Mouse (Mus musculus) thymus, adult 2 months (tissue): Measurements from ENCODE around the gene Clybl. TPM values are rescaled to one million over a fixed set of nuclear protein-coding genes. Genes with fewer than 3 reads are reported as not detected.

ENCODE experiments used
- DNase-seq: peaks from one replicate; pipeline ENCODE4 v3.0.0; 2021
- H3K27ac ChIP-seq: fragments of 200-500 bp; 2 replicates; pipeline ENCODE4 v1.5.1; 2012; ENCODE audit warnings: low read length, control low read depth; ENCODE audit not compliant: control insufficient read depth, insufficient read depth
- H3K27me3 ChIP-seq: fragments of 200-500 bp; 2 replicates; pipeline ENCODE4 v1.6.1; 2012; ENCODE audit warnings: mild to moderate bottlenecking, low read length, moderate library complexity, mixed read lengths; ENCODE audit not compliant: control insufficient read depth, insufficient read depth
- H3K36me3 ChIP-seq: fragments of 200-500 bp; 2 replicates; pipeline ENCODE4 v1.6.1; 2012; ENCODE audit warnings: mild to moderate bottlenecking, low read length, moderate library complexity; ENCODE audit not compliant: control insufficient read depth, insufficient read depth
- H3K4me1 ChIP-seq: fragments of 200-500 bp; replicated peaks from 2 replicates; pipeline ENCODE4 v1.6.1; 2012; ENCODE audit warnings: low read length; ENCODE audit not compliant: control insufficient read depth, insufficient read depth
- H3K4me3 ChIP-seq: fragments of 200-500 bp; 2 replicates; pipeline ENCODE4 v1.5.1; 2012; ENCODE audit warnings: mild to moderate bottlenecking, low read length, control low read depth, moderate library complexity; ENCODE audit not compliant: control insufficient read depth, insufficient read depth
- CTCF ChIP-seq: fragments of 200-500 bp; IDR thresholded peaks from 2 replicates; pipeline ENCODE4 v1.5.1; 2012; ENCODE audit warnings: mild to moderate bottlenecking, control low read depth, low read length, moderate library complexity, borderline replicate concordance; ENCODE audit not compliant: control insufficient read depth, poor library complexity, insufficient read depth; ENCODE audit errors: extremely low read depth
- POLR2A ChIP-seq: fragments of 200-500 bp; IDR thresholded peaks from 2 replicates; pipeline ENCODE4 v1.6.1; 2012; ENCODE audit warnings: mild to moderate bottlenecking, low read length, control low read depth, moderate library complexity; ENCODE audit not compliant: control insufficient read depth, poor library complexity, insufficient read depth; ENCODE audit errors: extremely low read depth
- WGBS: fragments of 180-500 bp; shearing (Covaris S2); methylation state at CpG from one replicate; pipeline ENCODE4 v1.1.7; 2018; 5-methylcytosine and 5-hydroxymethylcytosine counted together
- polyA plus RNA-seq: library from polyadenylated mRNA; depleted of rRNA; stranded (reverse); fragments of >200 nt; gene quantifications from 2 replicates; pipeline ENCODE4 v1.2.3, GENCODE M21; 2012

Clybl gene
- polyA plus RNA-seq, 1 experiment, result 5.5 TPM

- WGBS, result 87% methylated on average over 10 of the region's 10 CpGs
- Histone ChIP-seq H3K36me3 (no peaks in the 10 kb centered on the region), H3K4me3 (no peak overlapping the region), H3K27me3 (no peaks in the 10 kb centered on the region), H3K4me1 (peaks cover 2% of the 10 kb centered on the region; the same call in 1 of the 2 replicates), H3K27ac (no peak overlapping the region)
- TF ChIP-seq CTCF, result no peak
- TF ChIP-seq POLR2A, result no peak
- DNase-seq, result no peak
Observed at GRCm38 (mm10) chr14:122222934-122223374, 41.5 kb downstream of the Clybl start.

GRCm38 (mm10) chr14:122223461-122224102 is 42.1 kb downstream of the Clybl start:
- TF ChIP-seq POLR2A, result no peak
- TF ChIP-seq CTCF, result no peak
- Histone ChIP-seq H3K27me3 (no peaks in the 10 kb centered on the region), H3K27ac (no peak overlapping the region), H3K4me3 (no peak overlapping the region), H3K36me3 (no peaks in the 10 kb centered on the region), H3K4me1 (peaks cover 2% of the 10 kb centered on the region; the same call in 1 of the 2 replicates)
- 24% methylated on average over 9 of the region's 9 CpGs for WGBS
- peak; percentile 70 for DNase-seq

GRCm38 (mm10) chr14:122224103-122224494 is 42.6 kb downstream of the Clybl start:
- no peak overlapping the region for H3K4me3 ChIP-seq
- H3K27ac ChIP-seq, result no peak overlapping the region
- DNase-seq, result no peak
- WGBS, result 80% methylated on average over 6 of the region's 6 CpGs
- peaks cover 2% of the 10 kb centered on the region; the same call in 1 of the 2 replicates for H3K4me1 ChIP-seq
- no peaks in the 10 kb centered on the region for H3K36me3 ChIP-seq
- TF ChIP-seq POLR2A, result no peak
- no peak for TF ChIP-seq CTCF
- no peaks in the 10 kb centered on the region for H3K27me3 ChIP-seq

GRCm38 (mm10) chr14:122224501-122224928 is 43.0 kb downstream of the Clybl start:
- no peaks in the 10 kb centered on the region for H3K36me3 ChIP-seq
- 90% methylated on average over 8 of the region's 8 CpGs for WGBS
- no peak overlapping the region for H3K4me3 ChIP-seq
- TF ChIP-seq CTCF (no peak), POLR2A (no peak)
- H3K27me3 ChIP-seq, result no peaks in the 10 kb centered on the region
- no peak for DNase-seq
- peaks cover 2% of the 10 kb centered on the region; the same call in 1 of the 2 replicates for H3K4me1 ChIP-seq
- H3K27ac ChIP-seq, result no peak overlapping the region

GRCm38 (mm10) chr14:122225479-122226132 is 44.1 kb downstream of the Clybl start:
- Histone ChIP-seq H3K27ac (no peak overlapping the region), H3K27me3 (no peaks in the 10 kb centered on the region), H3K4me3 (no peak overlapping the region), H3K36me3 (no peaks in the 10 kb centered on the region), H3K4me1 (peaks cover 2% of the 10 kb centered on the region; the same call in 1 of the 2 replicates)
- no peak for DNase-seq
- 88% methylated on average over 7 of the region's 7 CpGs for WGBS
- TF ChIP-seq POLR2A (no peak), CTCF (no peak)

GRCm38 (mm10) chr14:122226133-122226515 is 44.6 kb downstream of the Clybl start:
- H3K27me3 ChIP-seq, result no peaks in the 10 kb centered on the region
- H3K36me3 ChIP-seq, result no peaks in the 10 kb centered on the region
- WGBS, result 86% methylated on average over 2 of the region's 2 CpGs
- no peak overlapping the region for H3K27ac ChIP-seq
- no peak overlapping the region for H3K4me3 ChIP-seq
- no peak for DNase-seq
- peaks cover 2% of the 10 kb centered on the region; the same call in 1 of the 2 replicates for H3K4me1 ChIP-seq
- TF ChIP-seq POLR2A, result no peak
- TF ChIP-seq CTCF, result no peak
